8 mouse cellular contexts compared by ENCODE assay signal in the genomic region with DNA sequence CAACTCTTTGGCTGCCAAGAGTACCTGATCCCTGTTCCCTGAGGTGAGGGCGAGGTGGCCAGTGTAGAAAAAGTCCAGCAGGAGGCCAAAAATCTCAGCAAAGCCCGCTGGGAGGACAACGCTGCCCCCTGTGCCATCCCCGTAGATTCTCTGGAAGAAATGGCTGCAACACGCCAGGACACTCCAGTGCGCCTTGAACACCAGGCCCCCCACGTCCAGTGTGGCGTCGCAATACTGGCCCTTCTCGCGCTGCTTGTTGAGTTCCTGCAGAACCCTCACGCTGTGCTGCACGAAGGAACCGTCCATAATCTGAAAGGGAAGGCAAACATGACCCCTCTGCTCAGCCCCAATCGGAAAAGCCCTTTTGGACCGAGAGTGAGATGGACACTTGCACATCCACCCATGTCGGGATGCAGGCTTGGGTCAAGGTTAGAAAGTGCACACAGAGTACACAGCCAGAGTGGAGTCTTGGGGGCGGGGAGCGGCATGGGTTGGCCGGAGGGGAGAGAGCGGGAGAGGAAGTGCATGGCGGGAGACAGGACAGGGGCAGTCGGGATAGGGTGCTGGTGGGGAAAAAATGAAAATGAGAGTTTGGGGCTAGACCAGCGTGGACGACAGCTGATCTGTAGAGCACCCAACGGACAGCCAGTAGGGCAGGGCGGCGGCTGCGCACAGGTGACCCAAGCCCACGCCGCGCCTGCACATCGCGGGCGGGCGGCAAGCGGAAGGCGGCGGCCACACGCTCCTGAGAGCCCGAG. TPM values are rescaled to one million over a fixed set of nuclear protein-coding genes. Genes with fewer than 3 reads are reported as not detected.
A peak's percentile ranks its signal among the peaks of the same experiment; 100 is the strongest.
DNase-seq lines count a peak whose midpoint lies in the region; ATAC-seq and TF ChIP-seq lines count a peak whose summit lies in the region.

No protein-coding gene starts in this region.

- H3K27me3 ChIP-seq in thymus, adult 2 months (ENCODE audit: control insufficient read depth, insufficient read depth, low read length) = no peaks in the 10 kb centered on the region
- H3K27me3 ChIP-seq in hindbrain, embryonic 11.5 days (ENCODE audit: control insufficient read depth, insufficient read depth, low read length) = no peaks in the 10 kb centered on the region; the same call in 1 of the 2 replicates
- H3K27me3 ChIP-seq in liver, embryonic 15.5 days = no peaks in the 10 kb centered on the region; the same call in 1 of the 2 replicates
- H3K27me3 ChIP-seq in neural tube, embryonic 13.5 days = no peaks in the 10 kb centered on the region

- peak overlapping the region; percentile 87 for H3K4me3 ChIP-seq in thymus, adult 2 months (ENCODE audit: control insufficient read depth, insufficient read depth, low read length)
- peak overlapping the region; percentile 70 for H3K4me3 ChIP-seq in hindbrain, embryonic 11.5 days (ENCODE audit: low read depth, low read length)
- peak overlapping the region; percentile 84 for H3K4me3 ChIP-seq in liver, embryonic 15.5 days (replicated peaks)
- peak overlapping the region; percentile 84 for H3K4me3 ChIP-seq in neural tube, embryonic 13.5 days

- peak; percentile 69 for ATAC-seq in hindbrain, embryonic 11.5 days (ENCODE audit: low FRiP score)
- ATAC-seq in liver, embryonic 15.5 days (ENCODE audit: insufficient read depth) = peak; percentile 69
- peak; percentile 76 for ATAC-seq in neural tube, embryonic 13.5 days (ENCODE audit: low read depth)

- H3K4me2 ChIP-seq in hindbrain, embryonic 11.5 days (replicated peaks; ENCODE audit: low read depth, low read length) = peak overlapping the region; percentile 95
- H3K4me2 ChIP-seq in liver, embryonic 15.5 days = peak overlapping the region; percentile 92
- H3K4me2 ChIP-seq in neural tube, embryonic 13.5 days = peak overlapping the region; percentile 92

- TF ChIP-seq CTCF in thymus, adult 2 months (IDR thresholded peaks at IDR 0.05; ENCODE audit: borderline replicate concordance, control insufficient read depth, extremely low read depth, insufficient read depth, low read length, poor library complexity) = no peak; the same call in 1 of the 2 replicates

- no peak overlapping the region for H3K27ac ChIP-seq in thymus, adult 2 months (ENCODE audit: control insufficient read depth, insufficient read depth, low read length)
- H3K27ac ChIP-seq in hindbrain, embryonic 11.5 days (ENCODE audit: low read depth, low read length) = no peak overlapping the region
- peak overlapping the region; percentile 85 for H3K27ac ChIP-seq in liver, embryonic 15.5 days (replicated peaks)
- H3K27ac ChIP-seq in neural tube, embryonic 13.5 days (replicated peaks) = peak overlapping the region; percentile 76

- H3K4me1 ChIP-seq in thymus, adult 2 months (replicated peaks; ENCODE audit: control insufficient read depth, insufficient read depth, low read length) = peaks cover 21% of the 10 kb centered on the region
- H3K4me1 ChIP-seq in hindbrain, embryonic 11.5 days (replicated peaks; ENCODE audit: control insufficient read depth, insufficient read depth, low read length) = peaks cover 24% of the 10 kb centered on the region
- H3K4me1 ChIP-seq in liver, embryonic 15.5 days (replicated peaks) = peaks cover 53% of the 10 kb centered on the region
- H3K4me1 ChIP-seq in neural tube, embryonic 13.5 days (replicated peaks) = peaks cover 70% of the 10 kb centered on the region

- 5% methylated on average over 41 of the region's 41 CpGs for WGBS in thymus, adult 2 months
- WGBS in hindbrain, embryonic 11.5 days = 2% methylated on average over 41 of the region's 41 CpGs
- WGBS in liver, embryonic 15.5 days (ENCODE audit: insufficient replicate concordance) = 4% methylated on average over 39 of the region's 41 CpGs
- WGBS in neural tube, embryonic 13.5 days = 2% methylated on average over 41 of the region's 41 CpGs

- H3K9me3 ChIP-seq in hindbrain, embryonic 11.5 days (ENCODE audit: control insufficient read depth, low read length) = no peaks in the 10 kb centered on the region
- no peaks in the 10 kb centered on the region for H3K9me3 ChIP-seq in liver, embryonic 15.5 days (replicated peaks)
- no peaks in the 10 kb centered on the region for H3K9me3 ChIP-seq in neural tube, embryonic 13.5 days

- peak overlapping the region; percentile 59 for H3K9ac ChIP-seq in hindbrain, embryonic 11.5 days (ENCODE audit: low read depth, low read length)
- H3K9ac ChIP-seq in liver, embryonic 15.5 days = peak overlapping the region; percentile 84
- H3K9ac ChIP-seq in neural tube, embryonic 13.5 days = peak overlapping the region; percentile 87

- no peaks in the 10 kb centered on the region; the same call in 1 of the 2 replicates for H3K36me3 ChIP-seq in thymus, adult 2 months (ENCODE audit: control insufficient read depth, insufficient read depth, low read length)
- no peaks in the 10 kb centered on the region for H3K36me3 ChIP-seq in hindbrain, embryonic 11.5 days (ENCODE audit: control insufficient read depth, insufficient read depth, low read length)
- H3K36me3 ChIP-seq in liver, embryonic 15.5 days (replicated peaks) = peaks cover 20% of the 10 kb centered on the region
- peaks cover 27% of the 10 kb centered on the region for H3K36me3 ChIP-seq in neural tube, embryonic 13.5 days

- DNase-seq in adrenal gland, postnatal 25 days = peak; percentile 29
- no peak for DNase-seq in adrenal gland, adult 8-10 months
- DNase-seq in thymus, adult 2 months = no peak
- no peak for DNase-seq in thymus, postnatal 0 days (ENCODE audit: low spot score)
- no peak for DNase-seq in hindbrain, embryonic 11.5 days (ENCODE audit: low spot score)
- no peak for DNase-seq in ovary, postnatal 14 days (ENCODE audit: low spot score)

- no peak for TF ChIP-seq POLR2A in thymus, adult 2 months (IDR thresholded peaks at IDR 0.05; ENCODE audit: control insufficient read depth, extremely low read depth, insufficient read depth, low read length, poor library complexity)

RNA-seq across cellular contexts. Expression of a gene that starts 0.5 kb away (rescaled TPM):
- 11.0 and 11.6 TPM in 2 replicates for total RNA-seq in adrenal gland, postnatal 25 days (2021)
- 10 to 100 TPM in 3 of 4 experiments, 1 to 10 TPM in 1; 7.1 to 17.4 (median 13.7) TPM for total RNA-seq in adrenal gland, adult 8-10 months (2022)
- polyA plus RNA-seq in thymus, adult 2 months (2012; rRNA removed) = 27.4 and 31.2 TPM in 2 replicates
- polyA plus RNA-seq in thymus, postnatal 0 days (2015; fragmentation: Nextera tagmentation; extraction: Ambion mirVana) = 18.4 and 18.9 TPM in 2 replicates
- polyA plus RNA-seq in hindbrain, embryonic 11.5 days (2014; fragmentation: Nextera tagmentation; extraction: Ambion mirVana) = 18.0 and 19.6 TPM in 2 replicates
- 7.8 and 8.4 TPM in 2 replicates for polyA plus RNA-seq in liver, embryonic 15.5 days (2015; fragmentation: Nextera tagmentation; extraction: Ambion mirVana)
- polyA plus RNA-seq in neural tube, embryonic 13.5 days (2015; fragmentation: Nextera tagmentation; extraction: Ambion mirVana) = 15.3 and 18.8 TPM in 2 replicates

RNA-seq across cellular contexts. Expression of a gene that starts 11.4 kb away (rescaled TPM):
- 0.09 TPM in 1 of 2 replicates, not detected in the other for total RNA-seq in adrenal gland, postnatal 25 days (2021)
- total RNA-seq in adrenal gland, adult 8-10 months (2022) = under 1 TPM in 1 of 4 experiments, not detected in 3; 0.71 TPM
- polyA plus RNA-seq in thymus, adult 2 months (2012; rRNA removed) = 0.34 and 0.40 TPM in 2 replicates
- polyA plus RNA-seq in thymus, postnatal 0 days (2015; fragmentation: Nextera tagmentation; extraction: Ambion mirVana) = 0.32 and 0.59 TPM in 2 replicates
- 0.62 and 0.84 TPM in 2 replicates for polyA plus RNA-seq in hindbrain, embryonic 11.5 days (2014; fragmentation: Nextera tagmentation; extraction: Ambion mirVana)
- polyA plus RNA-seq in liver, embryonic 15.5 days (2015; fragmentation: Nextera tagmentation; extraction: Ambion mirVana) = 0.07 and 0.13 TPM in 2 replicates
- 1.2 and 1.3 TPM in 2 replicates for polyA plus RNA-seq in neural tube, embryonic 13.5 days (2015; fragmentation: Nextera tagmentation; extraction: Ambion mirVana)

RNA-seq across cellular contexts. Expression of a gene that starts 12.2 kb away (rescaled TPM):
- total RNA-seq in adrenal gland, postnatal 25 days (2021) = 26.6 and 29.1 TPM in 2 replicates
- 10 to 100 TPM; 21.3 to 29.6 (median 25.8) TPM for total RNA-seq in adrenal gland, adult 8-10 months (2022)
- 40.5 and 48.6 TPM in 2 replicates for polyA plus RNA-seq in thymus, adult 2 months (2012; rRNA removed)
- 22.8 and 24.9 TPM in 2 replicates for polyA plus RNA-seq in thymus, postnatal 0 days (2015; fragmentation: Nextera tagmentation; extraction: Ambion mirVana)
- polyA plus RNA-seq in hindbrain, embryonic 11.5 days (2014; fragmentation: Nextera tagmentation; extraction: Ambion mirVana) = 23.2 and 25.6 TPM in 2 replicates
- 13.7 and 14.6 TPM in 2 replicates for polyA plus RNA-seq in liver, embryonic 15.5 days (2015; fragmentation: Nextera tagmentation; extraction: Ambion mirVana)
- polyA plus RNA-seq in neural tube, embryonic 13.5 days (2015; fragmentation: Nextera tagmentation; extraction: Ambion mirVana) = 26.4 and 27.1 TPM in 2 replicates

RNA-seq across cellular contexts. Expression of a gene that starts 18.3 kb away (rescaled TPM):
- total RNA-seq in adrenal gland, postnatal 25 days (2021) = 24.8 and 28.5 TPM in 2 replicates
- total RNA-seq in adrenal gland, adult 8-10 months (2022) = 10 to 100 TPM; 23.9 to 34.2 (median 31.1) TPM
- polyA plus RNA-seq in thymus, adult 2 months (2012; rRNA removed) = 33.8 and 41.5 TPM in 2 replicates
- 8.9 and 10.2 TPM in 2 replicates for polyA plus RNA-seq in thymus, postnatal 0 days (2015; fragmentation: Nextera tagmentation; extraction: Ambion mirVana)
- polyA plus RNA-seq in hindbrain, embryonic 11.5 days (2014; fragmentation: Nextera tagmentation; extraction: Ambion mirVana) = 2.7 and 3.0 TPM in 2 replicates
- 6.3 and 7.2 TPM in 2 replicates for polyA plus RNA-seq in liver, embryonic 15.5 days (2015; fragmentation: Nextera tagmentation; extraction: Ambion mirVana)
- 4.5 TPM in 2 replicates for polyA plus RNA-seq in neural tube, embryonic 13.5 days (2015; fragmentation: Nextera tagmentation; extraction: Ambion mirVana)

RNA-seq across cellular contexts. Expression of a gene that starts 30.9 kb away (rescaled TPM):
- 14.4 and 19.0 TPM in 2 replicates for total RNA-seq in adrenal gland, postnatal 25 days (2021)
- total RNA-seq in adrenal gland, adult 8-10 months (2022) = 10 to 100 TPM; 14.0 to 20.5 (median 18.6) TPM
- polyA plus RNA-seq in thymus, adult 2 months (2012; rRNA removed) = 9.6 and 11.4 TPM in 2 replicates
- polyA plus RNA-seq in thymus, postnatal 0 days (2015; fragmentation: Nextera tagmentation; extraction: Ambion mirVana) = 10.0 and 11.3 TPM in 2 replicates
- polyA plus RNA-seq in hindbrain, embryonic 11.5 days (2014; fragmentation: Nextera tagmentation; extraction: Ambion mirVana) = 15.2 and 19.4 TPM in 2 replicates
- polyA plus RNA-seq in liver, embryonic 15.5 days (2015; fragmentation: Nextera tagmentation; extraction: Ambion mirVana) = 5.1 and 5.7 TPM in 2 replicates
- 19.1 and 20.6 TPM in 2 replicates for polyA plus RNA-seq in neural tube, embryonic 13.5 days (2015; fragmentation: Nextera tagmentation; extraction: Ambion mirVana)

Comparison
In these comparisons a context has a peak if more than half of its experiments do, and no peak if none do; other contexts are left out.
1. H3K27ac ChIP-seq: peak in liver, embryonic 15.5 days (single experiment) and neural tube, embryonic 13.5 days (single experiment); none in thymus, adult 2 months (single experiment) and hindbrain, embryonic 11.5 days (single experiment).
2. Peak in every context shown above with its lines, with median percentiles within 50 percentile points of each other: H3K4me3 ChIP-seq, ATAC-seq, H3K4me2 ChIP-seq and H3K9ac ChIP-seq.